Mouse (Mus musculus) stomach, embryonic 16.5 days (tissue): ENCODE results near the gene Vmn1r158. TPM values are rescaled to one million over a fixed set of nuclear protein-coding genes. Genes with fewer than 3 reads are reported as not detected.
"Not testable (repeated sequence)": the region's sequence is repeated elsewhere in the genome, so short reads cannot be mapped to it uniquely, and the experiment has no call there.

Source experiments
- ATAC-seq: fragments of 200-750 bp; cut with Nextera tagmentation; 2 replicates; pipeline ENCODE4 v1.8.0; 2017; ENCODE audit warnings: moderate number of reproducible peaks, moderate TSS enrichment; ENCODE audit not compliant: insufficient read depth, low FRiP score
- H3K27ac ChIP-seq: fragments of 300-500 bp; sonication (generic); 2 replicates; pipeline ENCODE4 v1.5.1; 2014; ENCODE audit warnings: low read length
- H3K27me3 ChIP-seq: fragments of 300-500 bp; sonication (generic); 2 replicates; pipeline ENCODE4 v1.6.1; 2014; ENCODE audit warnings: low read length, control low read depth, mixed read lengths; ENCODE audit not compliant: control insufficient read depth, insufficient read depth
- H3K36me3 ChIP-seq: fragments of 300-500 bp; sonication (generic); 2 replicates; pipeline ENCODE4 v1.6.1; 2014; ENCODE audit warnings: low read length; ENCODE audit not compliant: control insufficient read depth, insufficient read depth
- H3K4me1 ChIP-seq: fragments of 300-500 bp; sonication (generic); 2 replicates; pipeline ENCODE4 v1.6.1; 2014; ENCODE audit warnings: low read length, control low read depth, mixed read lengths; ENCODE audit not compliant: control insufficient read depth, insufficient read depth
- H3K4me2 ChIP-seq: fragments of 300-500 bp; sonication (generic); 2 replicates; pipeline ENCODE4 v1.6.1; 2014; ENCODE audit warnings: low read depth, low read length, mixed read lengths
- H3K4me3 ChIP-seq: fragments of 300-500 bp; sonication (generic); replicated peaks from 2 replicates; pipeline ENCODE4 v1.5.1; 2014; ENCODE audit warnings: mild to moderate bottlenecking, low read length
- H3K9ac ChIP-seq: fragments of 300-500 bp; sonication (generic); 2 replicates; pipeline ENCODE4 v1.6.1; 2014; ENCODE audit warnings: low read length
- H3K9me3 ChIP-seq: fragments of 300-500 bp; sonication (generic); replicated peaks from 2 replicates; pipeline ENCODE4 v1.6.1; 2016; ENCODE audit warnings: low read length, control low read depth; ENCODE audit not compliant: control insufficient read depth
- WGBS: fragments of 180-500 bp; shearing (Covaris S2); extraction: QIAGEN DNeasy Blood & Tissue Kit; methylation state at CpG from one replicate; pipeline ENCODE4 v1.1.7; 2014; 5-methylcytosine and 5-hydroxymethylcytosine counted together
- polyA plus RNA-seq: library from polyadenylated mRNA; unstranded; fragments of >200 nt; fragmentation: Nextera tagmentation; extraction: Ambion mirVana; gene quantifications from 2 replicates; pipeline ENCODE4 v1.2.1, GENCODE M21; 2015

The Vmn1r158 gene
- not detected in 2 replicates for polyA plus RNA-seq

- H3K4me1 ChIP-seq, H3K9me3 ChIP-seq, H3K4me3 ChIP-seq, ATAC-seq, H3K36me3 ChIP-seq, H3K9ac ChIP-seq, H3K4me2 ChIP-seq, H3K27ac ChIP-seq, H3K27me3 ChIP-seq: not testable (repeated sequence)
- 48% methylated on average over 2 of the region's 2 CpGs for WGBS
Observed at GRCm38 (mm10) chr7:22790682-22791081, at the start of gene Vmn1r158. Gene Vmn1r158 (minus strand): TSS chr7:22790782.

- not testable (repeated sequence) for H3K4me1 ChIP-seq, H3K4me3 ChIP-seq, H3K27me3 ChIP-seq, H3K36me3 ChIP-seq, H3K27ac ChIP-seq, H3K9ac ChIP-seq, H3K9me3 ChIP-seq, ATAC-seq, H3K4me2 ChIP-seq
- 87% methylated on average over 7 of the region's 11 CpGs for WGBS
Observed at GRCm38 (mm10) chr7:22775981-22776380, 14.6 kb downstream of the Vmn1r158 start.

GRCm38 (mm10) chr7:22761397-22761796 is 29.2 kb downstream of the Vmn1r158 start, which contains the start of gene Vmn1r157:
Gene Vmn1r157 (plus strand): TSS chr7:22761697.
- not testable (repeated sequence) for H3K4me1 ChIP-seq, H3K36me3 ChIP-seq, H3K27me3 ChIP-seq, ATAC-seq, H3K9ac ChIP-seq, H3K9me3 ChIP-seq, H3K4me2 ChIP-seq, H3K4me3 ChIP-seq, H3K27ac ChIP-seq
- 24% methylated on average over 2 of the region's 3 CpGs for WGBS

Other genes starting within 250 kb of the Vmn1r158 start
- gene Gm4201, start 225.4 kb downstream of the Vmn1r158 start, polyA plus RNA-seq, result not detected in 2 replicates
- gene Gm4565, start 202.7 kb downstream of the Vmn1r158 start, polyA plus RNA-seq, result not detected in 2 replicates
- not detected in 2 replicates for gene Vmn1r155, start 132.8 kb downstream of the Vmn1r158 start, polyA plus RNA-seq
- gene Gm8693, start 98.5 kb downstream of the Vmn1r158 start, polyA plus RNA-seq, result not detected in 2 replicates
- not detected in 2 replicates for gene Gm4567, start 71.1 kb downstream of the Vmn1r158 start, polyA plus RNA-seq
- not detected in 2 replicates for gene Vmn1r157, start 29.1 kb downstream of the Vmn1r158 start, polyA plus RNA-seq
- not detected in 2 replicates for gene Vmn1r159, start 52.8 kb upstream of the Vmn1r158 start, polyA plus RNA-seq
- not detected in 2 replicates for gene Vmn1r160, start 80.4 kb upstream of the Vmn1r158 start, polyA plus RNA-seq
- gene Gm4214, start 193.9 kb upstream of the Vmn1r158 start, polyA plus RNA-seq, result not detected in 2 replicates
- not detected in 2 replicates for gene Gm4216, start 229.1 kb upstream of the Vmn1r158 start, polyA plus RNA-seq